Mouse (Mus musculus) layer of hippocampus, adult 9-11 months (tissue): ENCODE results near the gene Slc9a8.

ENCODE experiments used
- DNase-seq: peaks from one replicate; pipeline ENCODE4 v3.0.0; 2022

Slc9a8 gene

GRCm38 (mm10) chr2:167450647-167451046 lies 29.1 kb downstream of the Slc9a8 start:
- DNase-seq, result no peak

GRCm38 (mm10) chr2:167453814-167454213 lies 32.3 kb downstream of the Slc9a8 start:
- peak; percentile 51 for DNase-seq

GRCm38 (mm10) chr2:167456361-167457020 lies 35.0 kb downstream of the Slc9a8 start:
- no peak for DNase-seq

- no peak for DNase-seq
Measured at GRCm38 (mm10) chr2:167457213-167457612, 35.7 kb downstream of the Slc9a8 start.

GRCm38 (mm10) chr2:167458548-167458947 lies 37.0 kb downstream of the Slc9a8 start:
- no peak for DNase-seq

GRCm38 (mm10) chr2:167459071-167459865 lies 37.8 kb downstream of the Slc9a8 start:
- no peak for DNase-seq

GRCm38 (mm10) chr2:167462954-167463353 lies 41.4 kb downstream of the Slc9a8 start:
- DNase-seq, result no peak

- DNase-seq, result no peak
Measured at GRCm38 (mm10) chr2:167463802-167464201, 42.3 kb downstream of the Slc9a8 start.

- no peak for DNase-seq
Measured at GRCm38 (mm10) chr2:167465951-167466350, 44.4 kb downstream of the Slc9a8 start.

- no peak for DNase-seq
Measured at GRCm38 (mm10) chr2:167467214-167467613, 45.7 kb downstream of the Slc9a8 start.

- DNase-seq, result no peak
Measured at GRCm38 (mm10) chr2:167468444-167468843, 46.9 kb downstream of the Slc9a8 start.

GRCm38 (mm10) chr2:167470611-167471010 lies 49.1 kb downstream of the Slc9a8 start:
- no peak for DNase-seq

- DNase-seq, result no peak
Measured at GRCm38 (mm10) chr2:167471585-167471984, 50.1 kb downstream of the Slc9a8 start.

GRCm38 (mm10) chr2:167474218-167474617 lies 52.7 kb downstream of the Slc9a8 start:
- no peak for DNase-seq

GRCm38 (mm10) chr2:167475596-167475995 lies 54.1 kb downstream of the Slc9a8 start:
- DNase-seq, result no peak

- DNase-seq, result peak; percentile 88
Measured at GRCm38 (mm10) chr2:167476200-167476688, 54.7 kb downstream of the Slc9a8 start.

GRCm38 (mm10) chr2:167476762-167477161 lies 55.2 kb downstream of the Slc9a8 start:
- no peak for DNase-seq

- DNase-seq, result no peak
Measured at GRCm38 (mm10) chr2:167478128-167478527, 56.6 kb downstream of the Slc9a8 start.

GRCm38 (mm10) chr2:167479501-167479900 lies 58.0 kb downstream of the Slc9a8 start:
- DNase-seq, result no peak

GRCm38 (mm10) chr2:167482681-167483080 lies 61.2 kb downstream of the Slc9a8 start:
- DNase-seq, result no peak

- DNase-seq, result no peak
Measured at GRCm38 (mm10) chr2:167483081-167483826, 61.7 kb downstream of the Slc9a8 start.

GRCm38 (mm10) chr2:167483827-167484410 lies 62.4 kb downstream of the Slc9a8 start:
- no peak for DNase-seq

GRCm38 (mm10) chr2:167484932-167485331 lies 63.4 kb downstream of the Slc9a8 start:
- DNase-seq, result no peak
